11 mouse cellular contexts compared by ENCODE assay signal in genomic region chrX:7793361-7793760, GRCm38 (mm10). TPM values are rescaled to one million over a fixed set of nuclear protein-coding genes. Genes with fewer than 3 reads are reported as not detected.
DNase-seq lines count a peak whose midpoint lies in the region; ATAC-seq and TF ChIP-seq lines count a peak whose summit lies in the region.
"Had no signal": no experiment of that assay in that cellular context is flagged by ENCODE, and none has a peak within 500 bp of the region (broad histone marks: within the 10 kb centered on the region; RNA-seq: fewer than 3 reads in every experiment).

No protein-coding gene starts in this region.

- H3K27ac ChIP-seq in intestine, postnatal 0 days (ENCODE audit: low read depth, low read length) = no peak overlapping the region
- H3K27ac ChIP-seq in intestine, embryonic 15.5 days = no peak overlapping the region
- H3K27ac ChIP-seq in thymus, adult 2 months (ENCODE audit: control insufficient read depth, insufficient read depth, low read length) = no peak overlapping the region
- H3K27ac ChIP-seq: macrophage had no signal

- no peak for ATAC-seq in intestine, postnatal 0 days
- ATAC-seq in intestine, embryonic 15.5 days = no peak

- H3K4me2 ChIP-seq in intestine, postnatal 0 days (replicated peaks; ENCODE audit: low read depth) = no peak overlapping the region
- no peak overlapping the region for H3K4me2 ChIP-seq in intestine, embryonic 15.5 days (replicated peaks)

- H3K4me1 ChIP-seq in intestine, postnatal 0 days (replicated peaks; ENCODE audit: control insufficient read depth, insufficient read depth, low read length) = no peaks in the 10 kb centered on the region
- H3K4me1 ChIP-seq in intestine, embryonic 15.5 days (replicated peaks) = no peaks in the 10 kb centered on the region
- H3K4me1 ChIP-seq in thymus, adult 2 months (replicated peaks; ENCODE audit: control insufficient read depth, insufficient read depth, low read length) = peaks cover 3% of the 10 kb centered on the region; the same call in 1 of the 2 replicates

- no peaks in the 10 kb centered on the region for H3K27me3 ChIP-seq in intestine, postnatal 0 days (replicated peaks; ENCODE audit: control insufficient read depth, insufficient read depth, low read length)
- no peaks in the 10 kb centered on the region for H3K27me3 ChIP-seq in intestine, embryonic 15.5 days (replicated peaks)
- no peaks in the 10 kb centered on the region for H3K27me3 ChIP-seq in thymus, adult 2 months (ENCODE audit: control insufficient read depth, insufficient read depth, low read length)

- WGBS in intestine, postnatal 0 days = 51% methylated on average over 3 of the region's 3 CpGs
- WGBS in intestine, embryonic 15.5 days = 51% methylated on average over 3 of the region's 3 CpGs
- WGBS in thymus, adult 2 months = 67% methylated on average over 3 of the region's 3 CpGs

- TF ChIP-seq POLR2A in thymus, adult 2 months (IDR thresholded peaks at IDR 0.05; ENCODE audit: control insufficient read depth, extremely low read depth, insufficient read depth, low read length, poor library complexity) = no peak

- no peak overlapping the region for H3K9ac ChIP-seq in intestine, postnatal 0 days (ENCODE audit: low read depth, low read length)
- no peak overlapping the region for H3K9ac ChIP-seq in intestine, embryonic 15.5 days

- H3K9me3 ChIP-seq in intestine, postnatal 0 days (ENCODE audit: control insufficient read depth) = no peaks in the 10 kb centered on the region
- no peaks in the 10 kb centered on the region for H3K9me3 ChIP-seq in intestine, embryonic 15.5 days

- no peak overlapping the region for H3K4me3 ChIP-seq in intestine, postnatal 0 days (ENCODE audit: low read depth, low read length)
- H3K4me3 ChIP-seq in intestine, embryonic 15.5 days (replicated peaks) = no peak overlapping the region
- no peak overlapping the region for H3K4me3 ChIP-seq in thymus, adult 2 months (ENCODE audit: control insufficient read depth, insufficient read depth, low read length)

- 0 out of 2 replicates have a peak, but pooled peaks cover 4% of the 10 kb centered on the region for H3K36me3 ChIP-seq in intestine, postnatal 0 days (ENCODE audit: control insufficient read depth, insufficient read depth)
- no peaks in the 10 kb centered on the region for H3K36me3 ChIP-seq in intestine, embryonic 15.5 days
- 0 out of 2 replicates have a peak, but pooled peaks cover 5% of the 10 kb centered on the region for H3K36me3 ChIP-seq in thymus, adult 2 months (ENCODE audit: control insufficient read depth, insufficient read depth, low read length)

- TF ChIP-seq CTCF in intestine, postnatal 0 days (IDR thresholded peaks at IDR 0.05; ENCODE audit: low read depth) = peak; percentile 58
- TF ChIP-seq CTCF in thymus, adult 2 months (IDR thresholded peaks at IDR 0.05; ENCODE audit: borderline replicate concordance, control insufficient read depth, extremely low read depth, insufficient read depth, low read length, poor library complexity) = no peak

- peak; percentile 40 for DNase-seq in thymus, postnatal 0 days (ENCODE audit: low spot score)
- no peak for DNase-seq in thymus, adult 2 months
- peak; percentile 58 for DNase-seq in brain, adult 2 months (ENCODE audit: low read depth, low spot score)
- DNase-seq in retina, postnatal 1 day = peak; percentile 53
- no peak for DNase-seq in ovary, adult 18-20 months (ENCODE audit: low spot score)
- DNase-seq in layer of hippocampus, postnatal 25 days (ENCODE audit: extremely low spot score in 1 of 2, low spot score in 1 of 2) = no peak
- DNase-seq: adrenal gland, adult 8-10 months; thymus, adult 18-20 months had no signal

RNA-seq across cellular contexts. Expression of gene Gripap1, which starts 3.8 kb away (rescaled TPM):
- polyA plus RNA-seq in intestine, postnatal 0 days (2015; fragmentation: Nextera tagmentation; extraction: Ambion mirVana) = 17.6 and 22.2 TPM in 2 replicates
- polyA plus RNA-seq in intestine, embryonic 15.5 days (2015; fragmentation: Nextera tagmentation; extraction: Ambion mirVana) = 35.4 and 35.5 TPM in 2 replicates
- 40.2 and 48.1 TPM in 2 replicates for polyA plus RNA-seq in thymus, postnatal 0 days (2015; fragmentation: Nextera tagmentation; extraction: Ambion mirVana)
- polyA plus RNA-seq in thymus, adult 2 months (2012; rRNA removed) = 68.4 and 73.1 TPM in 2 replicates
- total RNA-seq in layer of hippocampus, postnatal 25 days (2021) = 100 to 1,000 TPM in 1 of 2 experiments, 10 to 100 TPM in 1; 87.8 to 116 TPM

RNA-seq across cellular contexts. Expression of gene Kcnd1, which starts 28.7 kb away (rescaled TPM):
- polyA plus RNA-seq in intestine, postnatal 0 days (2015; fragmentation: Nextera tagmentation; extraction: Ambion mirVana) = 0.60 and 0.68 TPM in 2 replicates
- polyA plus RNA-seq in intestine, embryonic 15.5 days (2015; fragmentation: Nextera tagmentation; extraction: Ambion mirVana) = 1.5 and 2.1 TPM in 2 replicates
- 0.12 and 0.18 TPM in 2 replicates for polyA plus RNA-seq in thymus, postnatal 0 days (2015; fragmentation: Nextera tagmentation; extraction: Ambion mirVana)
- 1.1 TPM in 2 replicates for polyA plus RNA-seq in thymus, adult 2 months (2012; rRNA removed)
- 1 to 10 TPM; 8.0 to 9.5 TPM for total RNA-seq in layer of hippocampus, postnatal 25 days (2021)

RNA-seq across cellular contexts. Expression of gene Tfe3, which starts 31.0 kb away (rescaled TPM):
- polyA plus RNA-seq in intestine, postnatal 0 days (2015; fragmentation: Nextera tagmentation; extraction: Ambion mirVana) = 15.3 and 16.2 TPM in 2 replicates
- 23.0 and 23.9 TPM in 2 replicates for polyA plus RNA-seq in intestine, embryonic 15.5 days (2015; fragmentation: Nextera tagmentation; extraction: Ambion mirVana)
- 11.4 TPM in 2 replicates for polyA plus RNA-seq in thymus, postnatal 0 days (2015; fragmentation: Nextera tagmentation; extraction: Ambion mirVana)
- 26.4 and 29.5 TPM in 2 replicates for polyA plus RNA-seq in thymus, adult 2 months (2012; rRNA removed)
- total RNA-seq in layer of hippocampus, postnatal 25 days (2021) = 10 to 100 TPM; 28.7 to 33.5 TPM

RNA-seq across cellular contexts. Expression of gene Ccdc120, which starts 42.7 kb away (rescaled TPM):
- polyA plus RNA-seq in intestine, postnatal 0 days (2015; fragmentation: Nextera tagmentation; extraction: Ambion mirVana) = 20.7 and 22.2 TPM in 2 replicates
- 12.4 TPM in 2 replicates for polyA plus RNA-seq in intestine, embryonic 15.5 days (2015; fragmentation: Nextera tagmentation; extraction: Ambion mirVana)
- polyA plus RNA-seq in thymus, postnatal 0 days (2015; fragmentation: Nextera tagmentation; extraction: Ambion mirVana) = 6.7 and 8.2 TPM in 2 replicates
- 6.8 and 9.3 TPM in 2 replicates for polyA plus RNA-seq in thymus, adult 2 months (2012; rRNA removed)
- 10 to 100 TPM; 17.0 to 20.9 TPM for total RNA-seq in layer of hippocampus, postnatal 25 days (2021)

RNA-seq across cellular contexts. Expression of gene Otud5, which starts 47.8 kb away (rescaled TPM):
- 21.0 and 22.8 TPM in 2 replicates for polyA plus RNA-seq in intestine, postnatal 0 days (2015; fragmentation: Nextera tagmentation; extraction: Ambion mirVana)
- polyA plus RNA-seq in intestine, embryonic 15.5 days (2015; fragmentation: Nextera tagmentation; extraction: Ambion mirVana) = 37.6 and 37.7 TPM in 2 replicates
- 55.0 and 55.6 TPM in 2 replicates for polyA plus RNA-seq in thymus, postnatal 0 days (2015; fragmentation: Nextera tagmentation; extraction: Ambion mirVana)
- 112 TPM in 2 replicates for polyA plus RNA-seq in thymus, adult 2 months (2012; rRNA removed)
- 10 to 100 TPM; 75.8 to 85.3 TPM for total RNA-seq in layer of hippocampus, postnatal 25 days (2021)

Comparison
In these comparisons a context has a peak if more than half of its experiments do, and no peak if none do; other contexts are left out.
1. DNase-seq: peak in thymus, postnatal 0 days (single experiment), brain, adult 2 months (single experiment) and retina, postnatal 1 day (single experiment); none in thymus, adult 2 months (single experiment), ovary, adult 18-20 months (single experiment) and layer of hippocampus, postnatal 25 days (0 of 2).